Mouse (Mus musculus) left cerebral cortex, postnatal 14 days (tissue): Measurements from ENCODE around the gene Lmntd1. TPM values are rescaled to one million over a fixed set of nuclear protein-coding genes. Genes with fewer than 3 reads are reported as not detected.

Source experiments
- DNase-seq, 2 experiments: peaks; one replicate each; pipeline ENCODE4 v3.0.0; 2021 to 2022; ENCODE audit warnings: low spot score in 2 of 2, mixed read lengths in 1 of 2
- intact Hi-C: fragments of 180-260 bp; cut with DNase I; formaldehyde crosslinking; loops from one replicate; pipeline ENCODE4 v1.15.1; 2025
- total RNA-seq, 2 experiments: library from RNA; stranded (reverse); gene quantifications; 2 replicates each; pipeline ENCODE4 v1.2.3; 2021

The Lmntd1 gene
- total RNA-seq, 2 experiments from 2014 or later: 2.2 to 2.4 TPM

- intact Hi-C loops: no loop called here
- no peak for DNase-seq
These were observed 40.7 kb downstream of the Lmntd1 start for GRCm38 (mm10) chr6:145573250-145574013.

GRCm38 (mm10) chr6:145568701-145569100 lies 45.4 kb downstream of the Lmntd1 start:
- no peak for DNase-seq
- intact Hi-C loops: no loop called here

- no peak for DNase-seq
- intact Hi-C loops: no loop called here
These were observed 46.3 kb downstream of the Lmntd1 start for GRCm38 (mm10) chr6:145567832-145568231.

GRCm38 (mm10) chr6:145567296-145567695 lies 46.8 kb downstream of the Lmntd1 start:
- DNase-seq: no peak
- intact Hi-C loops: no loop called here

- no peak for DNase-seq
- intact Hi-C loops: no loop called here
These were observed 48.5 kb downstream of the Lmntd1 start for GRCm38 (mm10) chr6:145565663-145566062.

GRCm38 (mm10) chr6:145564671-145565070 lies 49.4 kb downstream of the Lmntd1 start:
- no peak for DNase-seq
- intact Hi-C loops: no loop called here

- no peak for DNase-seq
- intact Hi-C loops: no loop called here
These were observed 56.8 kb downstream of the Lmntd1 start for GRCm38 (mm10) chr6:145557059-145557992.

- no peak for DNase-seq
- intact Hi-C loops: no loop called here
These were observed 60.9 kb downstream of the Lmntd1 start for GRCm38 (mm10) chr6:145553226-145553625.

GRCm38 (mm10) chr6:145552817-145553216 lies 61.3 kb downstream of the Lmntd1 start:
- intact Hi-C loops: no loop called here
- DNase-seq: no peak

- intact Hi-C loops: no loop called here
- DNase-seq: no peak
These were observed 63.1 kb downstream of the Lmntd1 start for GRCm38 (mm10) chr6:145550993-145551392.

GRCm38 (mm10) chr6:145545927-145546641 lies 68.0 kb downstream of the Lmntd1 start:
- intact Hi-C loops: no loop called here
- DNase-seq: peak; percentile 10 to 29

GRCm38 (mm10) chr6:145544838-145545237 lies 69.3 kb downstream of the Lmntd1 start:
- intact Hi-C loops: no loop called here

GRCm38 (mm10) chr6:145544304-145544703 lies 69.8 kb downstream of the Lmntd1 start:
- no peak for DNase-seq
- intact Hi-C loops: no loop called here

More at GRCm38 (mm10) chr6:145544838-145545237, 69.3 kb downstream of the Lmntd1 start:
- DNase-seq: no peak

- no peak for DNase-seq
- intact Hi-C loops: no loop called here
These were observed 74.6 kb downstream of the Lmntd1 start for GRCm38 (mm10) chr6:145539568-145539859.

- intact Hi-C loops: no loop called here
These were observed 75.1 kb downstream of the Lmntd1 start for GRCm38 (mm10) chr6:145538787-145539567.

GRCm38 (mm10) chr6:145530464-145530863 lies 83.7 kb downstream of the Lmntd1 start:
- no peak for DNase-seq
- intact Hi-C loops: no loop called here

More at GRCm38 (mm10) chr6:145538787-145539567, 75.1 kb downstream of the Lmntd1 start:
- DNase-seq: no peak

GRCm38 (mm10) chr6:145523337-145523736 lies 90.8 kb downstream of the Lmntd1 start:
- no peak for DNase-seq
- intact Hi-C loops: no loop called here

GRCm38 (mm10) chr6:145522617-145523016 lies 91.5 kb downstream of the Lmntd1 start:
- intact Hi-C loops: no loop called here
- no peak for DNase-seq

GRCm38 (mm10) chr6:145517002-145517401 lies 97.1 kb downstream of the Lmntd1 start:
- DNase-seq: no peak
- intact Hi-C loops: no loop called here
